Mouse (Mus musculus): ENCODE measurements around the gene Pdzrn3. TPM values are rescaled to one million over a fixed set of nuclear protein-coding genes. Genes with fewer than 3 reads are reported as not detected.

The Pdzrn3 gene
- polyA plus RNA-seq, 1 experiment, result 8.7 TPM

- WGBS, result 91% methylated on average over 2 of the region's 2 CpGs
- no peak for DNase-seq (ENCODE audit: low read depth, low spot score)
These were observed 78.3 kb downstream of the Pdzrn3 start for GRCm38 (mm10) chr6:101299434-101299833.

- WGBS, result 90% methylated on average over 15 of the region's 15 CpGs
- no peak for DNase-seq (ENCODE audit: low read depth, low spot score)
These were observed 79.9 kb downstream of the Pdzrn3 start for GRCm38 (mm10) chr6:101297563-101298520.

- DNase-seq (ENCODE audit: low read depth, low spot score), result no peak
- 85% methylated on average over 8 of the region's 8 CpGs for WGBS
These were observed 80.7 kb downstream of the Pdzrn3 start for GRCm38 (mm10) chr6:101296997-101297396.

GRCm38 (mm10) chr6:101296280-101296679 is 81.4 kb downstream of the Pdzrn3 start:
- DNase-seq (ENCODE audit: low read depth, low spot score), result no peak
- WGBS, result 90% methylated on average over 8 of the region's 8 CpGs

- 39% methylated on average over 12 of the region's 12 CpGs for WGBS
- DNase-seq (ENCODE audit: low read depth, low spot score), result no peak
These were observed 84.6 kb downstream of the Pdzrn3 start for GRCm38 (mm10) chr6:101293036-101293572.

GRCm38 (mm10) chr6:101291944-101292343 is 85.8 kb downstream of the Pdzrn3 start:
- 79% methylated on average over 2 of the region's 2 CpGs for WGBS
- DNase-seq (ENCODE audit: low read depth, low spot score), result no peak

- 47% methylated on average over 2 of the region's 2 CpGs for WGBS
- no peak for DNase-seq (ENCODE audit: low read depth, low spot score)
These were observed 87.5 kb downstream of the Pdzrn3 start for GRCm38 (mm10) chr6:101290160-101290559.

- no peak for DNase-seq (ENCODE audit: low read depth, low spot score)
- 79% methylated on average over 4 of the region's 4 CpGs for WGBS
These were observed 88.3 kb downstream of the Pdzrn3 start for GRCm38 (mm10) chr6:101289428-101289827.

- 41% methylated on average over 5 of the region's 5 CpGs for WGBS
- DNase-seq (ENCODE audit: low read depth, low spot score), result no peak
These were observed 90.0 kb downstream of the Pdzrn3 start for GRCm38 (mm10) chr6:101287566-101288173.

GRCm38 (mm10) chr6:101287077-101287476 is 90.6 kb downstream of the Pdzrn3 start:
- 55% methylated on average over 2 of the region's 2 CpGs for WGBS
- DNase-seq (ENCODE audit: low read depth, low spot score), result no peak

GRCm38 (mm10) chr6:101284368-101284955 is 93.2 kb downstream of the Pdzrn3 start:
- WGBS, result 79% methylated on average over 6 of the region's 6 CpGs
- no peak for DNase-seq (ENCODE audit: low read depth, low spot score)

GRCm38 (mm10) chr6:101283891-101284290 is 93.8 kb downstream of the Pdzrn3 start:
- DNase-seq (ENCODE audit: low read depth, low spot score), result no peak
- WGBS, result 75% methylated on average over 3 of the region's 3 CpGs

- 64% methylated on average over 3 of the region's 3 CpGs for WGBS
These were observed 96.1 kb downstream of the Pdzrn3 start for GRCm38 (mm10) chr6:101281644-101282043.

GRCm38 (mm10) chr6:101280811-101281218 is 96.9 kb downstream of the Pdzrn3 start:
- WGBS, result 70% methylated on average over 9 of the region's 9 CpGs
- DNase-seq (ENCODE audit: low read depth, low spot score), result no peak

More at GRCm38 (mm10) chr6:101281644-101282043, 96.1 kb downstream of the Pdzrn3 start:
- DNase-seq (ENCODE audit: low read depth, low spot score), result no peak

- WGBS, result 49% methylated on average over 13 of the region's 13 CpGs
- DNase-seq (ENCODE audit: low read depth, low spot score), result no peak
These were observed 99.3 kb downstream of the Pdzrn3 start for GRCm38 (mm10) chr6:101278286-101278932.

- 75% methylated on average over 8 of the region's 8 CpGs for WGBS
These were observed 101.4 kb downstream of the Pdzrn3 start for GRCm38 (mm10) chr6:101276261-101276660.

GRCm38 (mm10) chr6:101275806-101276205 is 101.9 kb downstream of the Pdzrn3 start:
- 87% methylated on average over 3 of the region's 3 CpGs for WGBS
- DNase-seq (ENCODE audit: low read depth, low spot score), result no peak

More at GRCm38 (mm10) chr6:101276261-101276660, 101.4 kb downstream of the Pdzrn3 start:
- no peak for DNase-seq (ENCODE audit: low read depth, low spot score)

GRCm38 (mm10) chr6:101274846-101275245 is 102.9 kb downstream of the Pdzrn3 start:
- 27% methylated on average over 2 of the region's 2 CpGs for WGBS
- no peak for DNase-seq (ENCODE audit: low read depth, low spot score)

- 39% methylated on average over 4 of the region's 4 CpGs for WGBS
- DNase-seq (ENCODE audit: low read depth, low spot score), result no peak
These were observed 105.4 kb downstream of the Pdzrn3 start for GRCm38 (mm10) chr6:101272256-101272655.
